Mouse (Mus musculus) forebrain, embryonic 16.5 days (tissue): ENCODE measurements around the gene Gm20388. TPM values are rescaled to one million over a fixed set of nuclear protein-coding genes. Genes with fewer than 3 reads are reported as not detected.
A peak's percentile ranks its signal among the peaks of the same experiment; 100 is the strongest.

Experiments
- ATAC-seq: fragments of 200-750 bp; cut with Nextera tagmentation; 2 replicates; pipeline ENCODE4 v1.8.0; 2017; ENCODE audit warnings: mild to moderate bottlenecking, moderate library complexity
- H3K27ac ChIP-seq: fragments of 300-500 bp; sonication (generic); 2 replicates; pipeline ENCODE4 v1.5.1; 2014; ENCODE audit warnings: low read length, control low read depth
- H3K27me3 ChIP-seq: fragments of 300-500 bp; sonication (generic); replicated peaks from 2 replicates; pipeline ENCODE4 v1.6.1; 2014; ENCODE audit warnings: low read length; ENCODE audit not compliant: control insufficient read depth, insufficient read depth
- H3K36me3 ChIP-seq: fragments of 300-500 bp; sonication (generic); 2 replicates; pipeline ENCODE4 v1.6.1; 2014; ENCODE audit not compliant: control insufficient read depth, insufficient read depth
- H3K4me1 ChIP-seq: fragments of 300-500 bp; sonication (generic); replicated peaks from 2 replicates; pipeline ENCODE4 v1.6.1; 2014; ENCODE audit warnings: low read length; ENCODE audit not compliant: control insufficient read depth, insufficient read depth
- H3K4me2 ChIP-seq: fragments of 300-500 bp; sonication (generic); 2 replicates; pipeline ENCODE4 v1.6.1; 2014; ENCODE audit warnings: mild to moderate bottlenecking, low read length, control low read depth
- H3K4me3 ChIP-seq: fragments of 300-500 bp; sonication (generic); replicated peaks from 2 replicates; pipeline ENCODE4 v1.5.1; 2014; ENCODE audit warnings: mild to moderate bottlenecking, low read length, control low read depth
- H3K9ac ChIP-seq: fragments of 300-500 bp; sonication (generic); replicated peaks from 2 replicates; pipeline ENCODE4 v1.6.1; 2014; ENCODE audit warnings: low read depth, low read length, control low read depth
- H3K9me3 ChIP-seq: fragments of 300-500 bp; sonication (generic); 2 replicates; pipeline ENCODE4 v1.6.1; 2016; ENCODE audit warnings: low read length; ENCODE audit not compliant: control insufficient read depth
- WGBS: fragments of 180-500 bp; shearing (Covaris S2); extraction: QIAGEN DNeasy Blood & Tissue Kit; methylation state at CpG from one replicate; pipeline ENCODE4 v1.1.7; 2014; 5-methylcytosine and 5-hydroxymethylcytosine counted together
- polyA plus RNA-seq: library from polyadenylated mRNA; unstranded; fragments of >200 nt; fragmentation: Nextera tagmentation; extraction: Ambion mirVana; gene quantifications from 2 replicates; pipeline ENCODE4 v1.2.1, GENCODE M21; 2015

The Gm20388 gene
- polyA plus RNA-seq, 1 experiment from 2014 or later, result 4.7 TPM

DNA sequence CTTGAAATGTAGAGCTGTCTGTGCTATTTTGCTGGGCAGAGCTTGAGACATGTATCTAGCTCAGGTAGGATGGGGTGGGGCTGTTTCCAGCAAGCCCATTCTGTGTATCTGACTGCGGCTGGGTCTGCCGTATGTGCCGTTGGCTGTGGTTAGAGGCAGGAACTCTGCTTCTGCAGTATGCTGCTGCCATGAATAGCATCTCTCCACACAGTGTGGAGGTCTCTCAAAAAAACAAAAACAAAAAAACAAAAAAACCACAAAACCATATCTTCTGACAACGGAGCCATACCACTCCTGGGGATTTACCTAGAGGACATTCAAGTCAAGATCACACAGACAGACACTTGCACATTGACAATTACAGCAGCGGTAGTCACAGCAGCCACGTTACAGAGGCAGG is 4407.2 kb downstream of the Gm20388 start:
- no peak overlapping the region for H3K27ac ChIP-seq
- no peaks in the 10 kb centered on the region for H3K9me3 ChIP-seq
- no peak overlapping the region for H3K4me2 ChIP-seq
- H3K4me3 ChIP-seq, result no peak overlapping the region
- no peak overlapping the region for H3K9ac ChIP-seq
- WGBS, result 76% methylated on average over 6 of the region's 6 CpGs
- no peak for ATAC-seq
- H3K27me3 ChIP-seq, result no peaks in the 10 kb centered on the region
- H3K36me3 ChIP-seq, result no peaks in the 10 kb centered on the region
- H3K4me1 ChIP-seq, result peaks cover 56% of the 10 kb centered on the region

DNA sequence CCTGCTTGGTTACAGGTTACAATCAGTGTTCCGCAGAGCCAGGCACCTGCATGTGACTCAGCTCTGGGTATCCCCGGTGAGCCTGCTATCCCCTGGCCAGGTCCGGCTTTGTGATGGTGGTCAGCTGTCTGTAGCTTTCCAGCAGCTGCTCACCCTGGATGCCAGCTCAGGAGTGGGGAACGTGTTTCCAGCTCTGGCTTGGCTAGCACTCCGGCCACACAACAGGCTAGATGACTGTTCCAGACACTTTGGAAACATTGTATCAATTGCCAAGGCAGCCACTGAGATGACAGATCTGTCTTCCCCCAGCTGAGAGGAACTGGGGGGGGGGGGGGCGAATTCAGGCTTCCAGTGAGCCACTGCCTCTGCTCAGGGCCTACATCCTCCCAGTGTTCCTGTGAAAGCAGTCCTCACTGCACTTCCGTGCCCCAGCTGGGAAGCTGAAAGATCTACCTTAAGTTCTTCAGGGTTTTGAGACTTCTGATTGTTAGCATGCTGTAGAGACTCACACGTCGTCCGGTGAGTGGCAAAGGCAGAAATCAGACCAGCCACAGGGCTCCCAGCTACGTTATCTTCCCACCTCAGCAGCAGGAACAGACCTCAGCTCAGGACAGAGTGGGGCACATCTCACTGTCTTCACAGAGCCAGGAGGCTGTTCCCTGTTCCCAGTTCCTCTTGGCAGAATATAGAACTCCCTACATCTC is 4408.1 kb downstream of the Gm20388 start:
- Histone ChIP-seq H3K36me3 (no peaks in the 10 kb centered on the region), H3K9ac (no peak overlapping the region), H3K4me1 (peaks cover 60% of the 10 kb centered on the region), H3K4me2 (no peak overlapping the region), H3K27me3 (no peaks in the 10 kb centered on the region), H3K9me3 (no peaks in the 10 kb centered on the region), H3K27ac (no peak overlapping the region), H3K4me3 (no peak overlapping the region)
- ATAC-seq, result no peak
- WGBS, result 67% methylated on average over 11 of the region's 11 CpGs

DNA sequence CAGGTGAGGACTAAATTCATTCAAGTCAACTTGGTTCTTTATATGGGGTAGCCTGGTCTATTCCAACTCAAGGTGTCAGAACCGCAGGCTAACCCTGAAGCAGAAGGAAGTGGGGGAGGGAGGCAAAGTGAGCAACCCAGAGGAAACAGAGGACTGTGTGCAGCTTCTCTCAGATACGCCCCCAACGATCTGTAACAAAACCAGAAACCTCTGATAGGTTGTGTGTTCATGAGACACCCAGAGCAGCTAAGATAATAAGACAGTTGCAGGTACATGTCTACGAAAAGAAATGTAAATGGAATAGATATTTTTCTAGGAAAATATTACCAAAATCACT is 4408.6 kb downstream of the Gm20388 start:
- whole genome bisulfite sequencing, result 89% methylated on average over 4 of the region's 4 CpGs
- H3K9me3 ChIP-seq, result no peaks in the 10 kb centered on the region
- no peak overlapping the region for H3K27ac ChIP-seq
- H3K4me1 ChIP-seq, result peaks cover 58% of the 10 kb centered on the region
- ATAC-seq, result no peak
- H3K36me3 ChIP-seq, result peaks cover 4% of the 10 kb centered on the region
- no peak overlapping the region for H3K4me2 ChIP-seq
- no peak overlapping the region for H3K4me3 ChIP-seq
- no peaks in the 10 kb centered on the region for H3K27me3 ChIP-seq
- no peak overlapping the region for H3K9ac ChIP-seq

DNA sequence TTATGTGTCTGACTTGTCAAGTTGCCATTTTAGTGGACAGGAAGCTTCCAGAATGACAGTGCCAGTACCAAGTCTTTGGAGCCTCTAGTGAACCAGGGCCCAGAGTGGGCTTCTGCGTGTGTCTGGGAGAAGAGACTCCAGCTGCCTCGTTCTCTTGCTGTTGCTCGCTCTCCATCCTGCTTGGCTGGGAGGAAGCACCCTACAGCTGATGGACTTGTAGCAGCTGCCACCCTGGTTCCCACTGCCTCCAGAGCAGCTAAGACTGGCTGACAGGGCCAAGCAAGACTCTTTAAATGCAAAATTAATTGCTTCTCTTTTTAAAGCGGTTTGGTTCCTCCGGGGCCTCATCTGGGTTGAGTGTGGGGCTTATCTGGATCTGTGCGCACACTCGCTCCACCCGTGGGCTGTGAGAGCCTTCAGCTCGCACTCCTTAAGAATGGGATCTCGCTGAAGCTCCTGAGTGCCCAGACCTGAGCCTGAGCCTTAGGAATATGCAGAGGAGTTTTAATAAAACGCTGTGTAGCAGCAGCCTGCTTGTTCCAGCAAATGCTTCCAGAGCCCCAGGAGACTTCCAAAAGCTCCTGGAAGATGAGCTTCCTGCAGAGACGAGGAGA is 4410.7 kb downstream of the Gm20388 start:
- Histone ChIP-seq H3K27me3 (no peaks in the 10 kb centered on the region), H3K27ac (peak overlapping the region; percentile 57), H3K36me3 (peaks cover 10% of the 10 kb centered on the region), H3K4me1 (peaks cover 45% of the 10 kb centered on the region), H3K4me3 (no peak overlapping the region), H3K4me2 (no peak overlapping the region), H3K9me3 (no peaks in the 10 kb centered on the region), H3K9ac (no peak overlapping the region; the same call in 1 of the 2 replicates)
- 43% methylated on average over 12 of the region's 12 CpGs for WGBS
- peak; percentile 57; the same call in 1 of the 2 replicates for ATAC-seq

DNA sequence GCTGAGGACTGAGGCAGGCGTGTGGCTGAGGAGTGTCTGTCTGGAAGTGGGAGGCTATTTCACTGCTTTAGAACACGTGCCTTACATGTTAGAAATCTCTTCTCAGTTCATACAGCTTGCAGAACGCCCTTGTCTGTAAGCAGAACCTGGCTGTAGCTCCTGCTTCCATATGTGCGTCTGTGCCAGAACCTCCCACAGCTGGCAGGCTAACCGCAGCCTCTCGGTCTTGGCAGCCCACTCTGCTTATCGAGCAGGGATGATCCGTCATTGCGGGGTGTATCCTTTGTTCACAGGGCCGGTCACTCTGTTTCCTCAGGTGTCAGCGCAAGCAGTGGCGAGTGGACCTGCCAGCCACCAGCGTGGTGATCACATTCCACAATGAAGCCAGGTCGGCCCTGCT is 4412.7 kb downstream of the Gm20388 start:
- H3K36me3 ChIP-seq, result peaks cover 10% of the 10 kb centered on the region
- H3K4me3 ChIP-seq, result no peak overlapping the region
- no peak overlapping the region for H3K4me2 ChIP-seq
- H3K9ac ChIP-seq, result no peak overlapping the region
- no peaks in the 10 kb centered on the region for H3K27me3 ChIP-seq
- H3K9me3 ChIP-seq, result no peaks in the 10 kb centered on the region
- peaks cover 32% of the 10 kb centered on the region for H3K4me1 ChIP-seq
- H3K27ac ChIP-seq, result no peak overlapping the region
- no peak for ATAC-seq
- WGBS, result 81% methylated on average over 14 of the region's 14 CpGs

DNA sequence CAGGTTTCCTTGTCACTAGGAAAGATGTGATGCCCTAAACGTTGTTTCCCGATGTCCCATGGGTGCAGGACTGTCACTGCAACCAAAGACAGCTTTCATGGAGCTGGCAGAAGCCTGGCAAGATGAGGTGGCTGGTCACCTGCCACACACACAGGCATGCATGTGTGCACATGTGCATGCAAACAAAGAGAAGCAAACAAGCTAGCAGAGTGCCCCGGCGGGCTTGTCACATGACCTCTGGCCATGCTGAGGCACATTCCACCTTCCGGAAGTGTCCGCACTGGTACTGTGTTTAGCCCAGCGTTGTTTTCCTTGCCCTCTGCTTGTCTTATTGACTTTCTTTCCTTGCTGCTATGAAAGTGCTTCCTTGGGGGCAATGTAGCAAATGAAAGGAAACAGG is 4417.6 kb downstream of the Gm20388 start:
- Histone ChIP-seq H3K27me3 (no peaks in the 10 kb centered on the region), H3K9ac (no peak overlapping the region), H3K4me2 (no peak overlapping the region), H3K36me3 (peaks cover 10% of the 10 kb centered on the region), H3K4me1 (peaks cover 5% of the 10 kb centered on the region; the same call in 1 of the 2 replicates), H3K27ac (no peak overlapping the region), H3K9me3 (no peaks in the 10 kb centered on the region), H3K4me3 (no peak overlapping the region)
- ATAC-seq, result no peak
- 89% methylated on average over 7 of the region's 7 CpGs for WGBS

DNA sequence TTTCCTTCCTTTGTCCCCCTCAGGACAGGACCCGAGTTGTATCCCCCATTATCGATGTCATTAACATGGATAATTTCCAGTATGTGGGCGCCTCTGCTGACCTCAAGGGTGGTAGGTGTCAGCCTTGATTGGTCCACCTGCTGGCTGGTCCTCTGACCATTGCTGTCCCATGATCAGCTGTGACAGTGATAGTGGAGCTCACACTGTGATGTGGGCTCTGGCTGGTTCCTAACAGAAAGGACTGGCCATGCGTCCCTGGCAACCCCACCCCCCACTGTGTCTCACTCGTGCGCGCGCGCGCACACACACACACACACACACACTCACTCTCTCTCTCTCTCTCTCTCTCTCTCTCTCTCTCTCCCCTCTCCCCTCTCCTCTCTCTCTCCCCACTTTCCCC is 4419.0 kb downstream of the Gm20388 start:
- Histone ChIP-seq H3K4me3 (no peak overlapping the region), H3K4me2 (no peak overlapping the region), H3K9me3 (no peaks in the 10 kb centered on the region), H3K4me1 (peaks cover 5% of the 10 kb centered on the region; the same call in 1 of the 2 replicates), H3K27ac (no peak overlapping the region), H3K36me3 (peaks cover 5% of the 10 kb centered on the region), H3K27me3 (no peaks in the 10 kb centered on the region), H3K9ac (no peak overlapping the region)
- no peak for ATAC-seq
- WGBS, result 57% methylated on average over 10 of the region's 10 CpGs

DNA sequence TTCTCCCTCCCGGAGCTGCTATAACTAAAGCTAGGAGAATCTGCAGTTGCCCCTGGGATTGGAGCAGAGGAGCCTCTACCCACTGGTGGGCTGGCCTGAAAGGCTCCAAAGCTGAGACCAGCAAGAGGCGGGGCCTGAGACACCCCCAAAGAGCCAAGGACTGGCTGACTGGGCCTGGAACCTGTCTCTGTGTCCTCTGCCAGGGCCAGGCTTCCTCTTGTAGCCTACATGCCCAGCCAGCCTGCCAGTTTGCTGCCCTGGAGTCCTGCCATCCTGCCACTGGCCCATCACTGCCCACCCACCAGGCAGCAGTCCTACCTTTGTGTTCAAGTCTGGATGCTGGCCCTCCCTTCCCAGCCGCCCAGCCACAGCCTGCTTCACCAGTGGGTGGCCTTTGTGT is 4419.8 kb downstream of the Gm20388 start:
- H3K4me3 ChIP-seq, result no peak overlapping the region
- peaks cover 5% of the 10 kb centered on the region for H3K36me3 ChIP-seq
- ATAC-seq, result peak; percentile 91
- H3K4me1 ChIP-seq, result peaks cover 5% of the 10 kb centered on the region; the same call in 1 of the 2 replicates
- H3K9me3 ChIP-seq, result no peaks in the 10 kb centered on the region
- H3K9ac ChIP-seq, result no peak overlapping the region
- H3K27ac ChIP-seq, result peak overlapping the region; percentile 41; the same call in 1 of the 2 replicates
- no peaks in the 10 kb centered on the region for H3K27me3 ChIP-seq
- no peak overlapping the region for H3K4me2 ChIP-seq
- 45% methylated on average over 2 of the region's 3 CpGs for WGBS

DNA sequence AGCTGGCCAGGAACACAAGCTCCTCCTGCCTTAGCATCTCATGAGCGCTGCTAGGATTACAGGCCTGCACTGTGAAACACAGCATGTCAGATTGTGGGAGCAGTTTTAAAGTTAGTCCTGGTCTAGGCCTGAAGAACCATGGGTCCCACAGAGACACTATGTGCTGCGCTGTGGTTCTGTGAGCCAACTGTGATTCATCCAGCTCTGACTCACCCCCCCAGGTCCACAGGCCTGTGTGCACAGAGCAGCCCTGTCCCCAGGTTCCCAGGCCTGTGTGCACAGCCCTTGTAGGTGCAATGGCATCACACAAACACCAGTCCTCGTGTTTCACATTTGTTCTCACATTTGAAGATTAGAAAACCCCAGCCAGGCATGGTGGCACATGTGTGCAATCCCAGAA is 4420.5 kb downstream of the Gm20388 start:
- Histone ChIP-seq H3K4me2 (no peak overlapping the region), H3K4me3 (no peak overlapping the region), H3K27me3 (no peaks in the 10 kb centered on the region), H3K36me3 (peaks cover 2% of the 10 kb centered on the region; the same call in 1 of the 2 replicates), H3K4me1 (peaks cover 5% of the 10 kb centered on the region; the same call in 1 of the 2 replicates), H3K9ac (no peak overlapping the region), H3K9me3 (no peaks in the 10 kb centered on the region), H3K27ac (peak overlapping the region; percentile 41)
- 97% methylated on average over 3 of the region's 3 CpGs for WGBS
- no peak for ATAC-seq
